Mouse (Mus musculus): ENCODE measurements at regions not wholly inside any gene's neighbourhood (a gene's known extent, or its start where the extent isn't known, plus 50 kb on each side); places are given as distances from the start of the nearest gene placed in this dataset.
A peak's percentile ranks its signal among the peaks of the same experiment; 100 is the strongest.

DNA sequence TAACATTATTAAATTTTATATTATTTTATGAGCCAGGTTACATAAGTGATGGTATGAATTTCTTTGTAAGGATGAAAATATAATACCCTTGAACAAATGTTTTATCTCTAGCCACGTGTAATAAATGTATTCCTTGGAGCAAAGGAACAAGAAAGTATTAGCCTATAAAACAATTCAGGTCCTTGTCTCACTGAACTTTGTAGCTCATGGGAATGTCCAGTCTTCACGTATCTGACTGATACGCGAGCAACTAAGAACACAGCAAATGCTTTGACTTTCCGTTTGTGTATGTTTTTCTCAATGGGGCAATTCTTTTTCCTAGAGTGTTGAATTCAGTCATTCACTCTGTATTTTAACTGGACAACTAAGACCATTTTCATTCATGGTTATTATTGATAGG lies 216.9 kb upstream of the Mettl25 start:
- intact Hi-C loops (cut with DNase I), result no loop called here
- DNase-seq (ENCODE audit: low spot score in 2 of 2), result no peak

DNA sequence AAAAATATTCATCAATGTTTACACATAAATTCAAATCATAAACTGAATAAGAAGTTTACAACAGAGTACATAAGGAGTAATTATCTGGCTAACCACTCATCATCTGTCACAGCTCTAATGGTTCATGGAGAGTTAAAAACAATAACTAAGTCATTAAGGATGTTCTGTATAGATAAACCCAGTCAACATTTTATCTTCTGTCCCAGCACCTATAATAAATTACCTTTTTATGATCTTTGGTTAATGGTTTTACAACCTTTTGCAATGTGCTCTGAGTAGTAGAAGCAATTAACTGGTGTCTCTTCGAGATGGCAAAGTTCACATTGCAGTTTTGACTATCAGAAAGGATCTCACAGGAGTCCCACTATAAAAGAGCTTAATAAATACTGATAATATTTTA lies 197.3 kb upstream of the Mettl25 start:
- DNase-seq (ENCODE audit: low spot score in 2 of 2), result no peak
- intact Hi-C loops (cut with DNase I), result no loop called here

DNA sequence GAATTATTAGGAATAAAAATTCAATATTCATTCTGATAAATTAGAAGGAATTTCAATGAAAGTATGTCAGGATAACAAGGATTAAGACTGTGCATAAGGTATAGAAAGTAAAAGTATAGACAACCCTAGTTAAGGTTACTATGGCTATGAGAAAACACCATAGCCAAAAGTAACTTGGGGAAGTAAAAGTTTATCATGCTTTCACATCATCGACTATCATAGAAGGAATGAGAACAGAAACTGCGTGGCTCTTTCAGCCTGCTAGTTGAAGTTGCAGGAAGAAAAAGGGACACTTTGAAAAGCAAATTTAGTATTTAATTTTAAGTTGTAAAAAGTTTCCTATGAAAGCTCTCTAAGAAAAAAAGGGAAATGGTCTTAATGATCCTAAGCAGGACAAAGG lies 196.9 kb upstream of the Mettl25 start:
- DNase-seq (ENCODE audit: low spot score in 2 of 2), result no peak
- intact Hi-C loops (cut with DNase I), result no loop called here

DNA sequence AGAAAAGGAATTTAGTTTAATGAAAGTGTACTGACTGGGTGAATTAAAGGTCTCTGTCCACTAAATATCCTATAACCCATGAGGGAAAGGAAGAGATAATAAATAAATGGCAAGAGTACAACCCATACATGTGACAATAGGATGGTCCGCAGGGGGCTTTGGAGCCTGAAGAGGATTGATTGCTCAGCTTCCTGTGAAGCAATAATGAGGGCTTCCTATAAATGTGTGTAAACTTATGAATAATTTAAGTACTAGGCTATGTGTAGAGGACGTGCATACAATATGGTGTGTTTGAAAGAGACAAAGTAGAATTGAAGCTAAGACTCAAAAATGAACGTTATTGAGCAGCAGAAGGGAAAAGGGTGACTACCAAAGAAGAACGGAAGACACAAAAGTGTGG lies 192.2 kb upstream of the Mettl25 start:
- no peak for DNase-seq (ENCODE audit: low spot score in 2 of 2)
- intact Hi-C loops (cut with DNase I), result no loop called here

DNA sequence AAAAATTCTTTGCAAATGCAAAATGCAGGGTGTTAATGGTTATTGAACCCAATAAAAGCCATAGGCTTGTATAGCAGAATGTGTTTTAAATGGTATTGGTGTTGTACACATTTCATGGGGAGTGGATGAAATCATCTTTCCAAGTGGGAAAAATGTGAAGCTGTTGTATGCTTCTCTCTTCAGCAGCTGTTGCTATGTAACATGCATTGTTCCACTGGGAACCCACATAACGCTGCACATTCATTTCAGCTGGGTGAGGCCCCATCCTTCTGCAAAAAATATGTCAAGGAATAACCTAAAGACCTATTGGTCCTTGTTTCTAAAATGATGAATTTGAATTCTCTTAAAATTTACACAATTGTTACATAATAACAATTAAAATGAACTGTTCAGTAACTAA lies 183.5 kb upstream of the Mettl25 start:
- intact Hi-C loops (cut with DNase I), result no loop called here
- no peak for DNase-seq (ENCODE audit: low spot score in 2 of 2)

DNA sequence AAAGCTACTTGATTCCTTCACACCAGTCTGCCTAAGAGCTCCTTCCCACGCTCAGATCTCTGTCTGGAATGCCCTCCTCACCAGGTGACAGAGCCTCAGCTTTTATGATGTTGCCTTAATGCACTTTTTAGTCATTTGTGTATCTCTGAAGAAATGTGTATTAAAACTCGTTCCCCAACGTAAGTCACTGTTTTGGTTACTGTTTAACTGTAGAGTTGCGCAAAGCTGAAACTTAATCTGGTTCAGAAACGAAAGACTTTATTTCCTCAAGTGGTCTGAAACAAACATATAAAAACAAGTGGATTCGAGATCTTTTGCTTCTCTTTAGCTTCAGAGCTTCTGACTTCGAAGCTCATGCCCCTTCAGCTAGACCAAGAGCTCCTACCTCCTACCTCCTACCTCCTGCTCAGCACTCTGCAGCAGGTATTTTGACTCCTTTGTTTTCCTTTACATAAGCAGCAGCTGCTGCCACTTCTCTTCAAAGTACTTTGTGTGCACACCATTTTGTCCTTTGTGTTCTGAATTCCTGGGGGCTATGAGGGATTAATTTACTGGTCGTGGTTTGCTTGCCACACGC lies 182.5 kb upstream of the Mettl25 start:
- intact Hi-C loops (cut with DNase I), result no loop called here
- no peak for DNase-seq (ENCODE audit: low spot score in 2 of 2)

DNA sequence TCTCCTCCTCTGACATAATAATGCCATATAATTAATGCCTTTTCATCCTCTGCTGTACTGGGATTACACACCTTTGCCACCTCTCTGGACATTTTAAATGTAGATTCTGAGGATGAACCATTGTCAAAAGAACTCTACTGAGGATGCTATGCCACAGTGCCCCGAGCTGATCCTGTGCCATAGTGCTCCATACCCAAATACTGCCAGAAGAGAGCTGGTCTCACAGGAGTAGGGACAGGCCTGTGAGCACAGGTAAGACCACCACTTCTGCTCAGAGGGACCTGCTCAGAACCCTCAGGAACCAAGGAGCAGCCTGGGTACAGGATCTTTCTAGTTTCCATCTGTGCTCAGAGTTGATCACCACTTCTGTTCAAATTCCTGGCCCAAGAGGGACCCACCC lies 174.8 kb upstream of the Mettl25 start:
- intact Hi-C loops (cut with DNase I), result no loop called here
- no peak for DNase-seq (ENCODE audit: low spot score in 2 of 2)

DNA sequence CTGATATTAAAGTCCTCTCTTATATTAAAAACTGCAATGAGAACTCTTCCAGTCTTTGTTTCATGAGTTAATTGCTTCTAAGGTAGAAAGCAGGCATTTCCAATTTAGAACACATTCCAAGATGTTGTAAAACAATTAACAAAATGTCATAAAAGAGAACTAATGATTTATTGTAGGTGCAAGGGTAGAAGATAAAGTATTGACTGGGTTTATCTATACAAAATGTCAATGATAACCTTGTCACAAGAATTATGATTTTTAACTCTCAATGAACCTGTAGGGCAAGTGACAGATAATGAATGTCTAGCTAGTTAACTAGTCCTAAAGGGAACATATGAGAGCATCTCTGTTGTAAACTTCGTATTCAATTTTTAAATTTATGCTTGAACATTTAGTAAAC lies 174.3 kb upstream of the Mettl25 start:
- no peak for DNase-seq (ENCODE audit: low spot score in 2 of 2)
- intact Hi-C loops (cut with DNase I), result no loop called here

DNA sequence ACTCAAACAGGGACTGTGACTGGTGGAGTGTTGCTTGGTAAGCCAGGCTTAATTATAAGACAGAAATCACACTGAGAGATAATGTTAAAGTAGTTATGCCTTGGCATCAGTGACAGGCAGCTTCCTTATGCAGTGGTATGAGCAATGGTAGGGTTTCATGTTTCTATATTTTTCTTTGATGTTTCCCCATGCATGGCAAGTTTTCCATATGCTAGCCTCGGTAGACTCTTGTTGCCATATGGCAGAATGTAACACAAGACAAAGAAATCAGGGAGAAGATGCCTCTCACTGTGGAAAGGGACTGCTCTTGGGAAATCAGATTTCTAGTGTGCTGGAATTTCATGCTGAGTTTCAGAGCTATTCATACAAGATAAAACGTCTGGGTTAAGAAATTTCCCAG lies 169.0 kb upstream of the Mettl25 start:
- peak in 1 of 2 experiments; percentile 5 for DNase-seq (ENCODE audit: low spot score in 2 of 2)
- intact Hi-C loops (cut with DNase I), result no loop called here

DNA sequence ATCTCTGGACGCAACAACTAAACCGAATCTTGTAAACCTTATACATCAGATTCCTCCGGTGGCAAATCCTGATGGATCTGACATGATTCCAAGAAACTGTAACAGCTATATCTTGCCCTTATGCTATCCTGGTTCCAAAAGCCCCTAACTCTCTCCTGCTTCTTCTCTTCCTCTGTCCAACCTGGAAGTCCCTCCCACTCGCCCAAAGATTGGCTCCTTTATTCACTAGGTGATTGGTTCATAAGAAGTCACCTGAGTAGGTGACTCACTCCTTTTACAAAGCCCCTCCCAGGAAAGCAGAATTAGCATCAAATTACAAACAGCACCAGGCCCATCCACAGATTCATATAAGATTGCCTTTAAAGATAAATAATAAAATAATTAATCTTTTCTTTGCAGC lies 166.2 kb upstream of the Mettl25 start:
- DNase-seq (ENCODE audit: low spot score in 2 of 2), result no peak
- intact Hi-C loops (cut with DNase I), result no loop called here

DNA sequence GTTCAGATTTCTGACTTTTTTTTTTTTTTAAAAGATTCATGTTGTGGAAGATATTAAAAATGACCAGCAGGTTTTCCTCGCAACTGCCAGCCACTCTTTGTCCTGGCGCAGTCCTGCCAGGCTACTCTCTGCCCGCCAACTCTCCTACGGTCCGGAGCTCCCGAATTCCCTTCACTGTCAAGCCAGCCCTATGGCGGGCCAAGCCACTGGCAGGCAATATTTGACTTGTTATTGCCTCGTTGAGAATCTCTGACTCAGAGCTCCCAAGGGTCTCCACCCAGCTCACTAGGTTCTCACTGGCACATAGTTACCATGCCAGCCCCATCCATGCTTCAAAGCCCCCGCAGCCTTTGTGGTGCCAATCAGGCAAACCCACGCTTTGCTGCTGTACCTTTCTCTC lies 165.7 kb upstream of the Mettl25 start:
- intact Hi-C loops (cut with DNase I), result no loop called here
- DNase-seq (ENCODE audit: low spot score in 2 of 2), result no peak

DNA sequence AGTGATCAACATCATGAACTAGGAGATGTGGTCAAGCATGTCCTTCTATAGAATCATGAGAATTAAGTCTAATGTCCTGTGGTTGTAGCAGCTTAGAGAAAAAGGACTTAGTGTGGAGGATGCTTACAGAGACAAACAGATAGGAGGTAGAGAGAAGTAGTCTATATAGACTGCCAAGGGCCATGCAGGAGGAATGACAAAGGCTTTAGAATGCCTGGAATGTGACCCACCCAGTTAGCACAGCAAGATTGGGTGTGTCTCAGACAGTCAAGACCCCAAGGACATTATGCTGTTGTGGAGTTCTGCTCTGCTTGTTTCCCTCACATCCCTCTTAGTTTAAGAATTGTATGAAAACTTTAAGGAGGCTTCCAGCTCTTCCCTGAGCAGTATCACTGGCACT lies 164.9 kb upstream of the Mettl25 start:
- DNase-seq (ENCODE audit: low spot score in 2 of 2), result no peak
- intact Hi-C loops (cut with DNase I), result no loop called here

DNA sequence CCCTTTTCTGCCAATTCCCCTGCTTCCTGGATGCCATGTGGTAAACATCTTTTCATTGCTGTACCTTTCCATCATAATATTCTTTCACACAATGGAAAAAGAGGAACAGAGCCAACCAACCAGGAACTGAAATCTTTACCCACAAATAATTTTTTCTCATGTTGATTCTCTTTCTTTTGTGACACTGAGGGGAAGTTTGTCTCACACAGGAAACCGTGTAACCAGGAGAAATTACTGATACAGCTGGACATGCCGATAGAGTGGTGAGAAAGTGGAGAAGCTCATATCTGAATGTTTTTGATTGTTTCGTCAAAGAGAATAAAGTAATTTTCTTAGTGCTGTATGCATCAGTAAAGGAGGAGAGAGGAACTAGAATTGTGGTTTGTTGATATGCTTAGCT lies 116.3 kb upstream of the Mettl25 start:
- intact Hi-C loops (cut with DNase I), result no loop called here
- no peak for DNase-seq (ENCODE audit: low spot score in 2 of 2)

DNA sequence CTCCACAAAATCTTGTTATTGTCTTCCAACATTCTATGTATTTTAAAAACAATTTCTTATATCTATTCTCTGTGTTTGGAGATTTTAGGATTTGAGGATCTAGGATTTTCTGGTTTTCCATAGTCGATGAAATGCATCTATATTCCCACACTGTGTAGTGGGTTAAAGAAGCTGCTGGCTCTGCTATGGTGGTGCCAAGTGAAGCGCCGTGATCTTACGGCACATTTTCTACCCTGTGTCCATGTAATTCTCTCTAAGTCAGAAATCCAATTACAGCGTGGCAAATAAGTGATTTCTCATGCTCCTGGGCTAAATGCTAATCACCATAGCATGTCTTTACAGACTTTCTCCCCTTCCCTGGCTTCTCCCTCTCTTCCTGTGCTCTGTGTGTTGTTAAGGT lies 92.1 kb upstream of the Mettl25 start:
- intact Hi-C loops (cut with DNase I), result no loop called here
- DNase-seq (ENCODE audit: low spot score in 2 of 2), result no peak

DNA sequence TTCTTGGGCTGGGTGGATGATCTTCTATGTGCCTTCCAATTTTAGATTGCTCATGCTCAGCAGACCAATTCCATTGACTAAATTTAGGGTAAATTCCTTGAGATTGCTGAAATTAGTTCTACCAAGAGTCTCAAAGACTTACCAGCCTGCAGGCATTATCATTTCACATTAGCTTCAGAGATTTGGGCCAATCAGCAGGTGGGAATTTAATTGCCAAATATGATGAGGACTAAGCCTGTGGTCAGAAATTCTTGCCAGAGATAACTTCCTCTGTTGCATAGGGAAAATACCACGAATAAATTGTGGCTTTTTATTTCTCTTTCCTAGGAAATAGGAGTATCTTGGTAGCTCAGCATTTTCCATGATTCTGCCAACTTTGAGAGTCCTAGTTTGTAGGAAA lies 91.6 kb upstream of the Mettl25 start:
- DNase-seq (ENCODE audit: low spot score in 2 of 2), result no peak
- intact Hi-C loops (cut with DNase I), result no loop called here

DNA sequence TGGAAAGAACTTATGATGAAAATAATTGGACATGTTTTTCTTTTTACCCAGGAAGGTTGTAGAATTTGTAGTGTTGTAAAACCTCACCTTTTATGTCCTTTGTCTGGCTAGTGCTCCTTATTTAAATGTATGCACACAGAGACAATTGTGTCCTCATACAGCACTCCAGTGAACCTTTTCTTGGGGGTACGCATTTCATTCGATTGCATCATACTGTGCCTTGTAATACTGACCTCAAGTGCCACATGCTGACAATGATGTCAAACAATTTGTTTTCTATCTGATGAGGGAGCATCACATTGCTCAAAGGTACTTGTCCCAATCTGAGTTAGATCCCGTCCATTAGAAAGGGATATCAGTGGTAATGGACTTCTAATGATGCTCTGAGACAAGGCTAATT lies 86.4 kb upstream of the Mettl25 start:
- DNase-seq (ENCODE audit: low spot score in 2 of 2), result no peak
- intact Hi-C loops (cut with DNase I), result no loop called here

DNA sequence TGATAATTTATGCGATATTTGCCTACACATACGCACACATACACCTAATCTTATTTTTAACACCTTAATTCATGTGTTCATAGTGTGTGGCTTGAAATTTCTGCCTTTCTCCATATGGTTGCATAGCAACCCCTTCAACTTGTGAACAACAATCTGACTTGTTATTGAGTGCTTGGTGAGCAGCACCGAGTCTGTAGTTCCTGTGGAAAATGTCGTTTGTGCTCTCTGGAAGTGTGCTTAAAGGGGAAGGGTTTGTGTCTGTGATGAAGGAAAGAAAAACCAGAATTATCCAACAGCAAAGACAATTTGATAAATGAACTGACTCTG lies 85.7 kb upstream of the Mettl25 start:
- DNase-seq (ENCODE audit: low spot score in 2 of 2), result no peak
- intact Hi-C loops (cut with DNase I), result no loop called here

DNA sequence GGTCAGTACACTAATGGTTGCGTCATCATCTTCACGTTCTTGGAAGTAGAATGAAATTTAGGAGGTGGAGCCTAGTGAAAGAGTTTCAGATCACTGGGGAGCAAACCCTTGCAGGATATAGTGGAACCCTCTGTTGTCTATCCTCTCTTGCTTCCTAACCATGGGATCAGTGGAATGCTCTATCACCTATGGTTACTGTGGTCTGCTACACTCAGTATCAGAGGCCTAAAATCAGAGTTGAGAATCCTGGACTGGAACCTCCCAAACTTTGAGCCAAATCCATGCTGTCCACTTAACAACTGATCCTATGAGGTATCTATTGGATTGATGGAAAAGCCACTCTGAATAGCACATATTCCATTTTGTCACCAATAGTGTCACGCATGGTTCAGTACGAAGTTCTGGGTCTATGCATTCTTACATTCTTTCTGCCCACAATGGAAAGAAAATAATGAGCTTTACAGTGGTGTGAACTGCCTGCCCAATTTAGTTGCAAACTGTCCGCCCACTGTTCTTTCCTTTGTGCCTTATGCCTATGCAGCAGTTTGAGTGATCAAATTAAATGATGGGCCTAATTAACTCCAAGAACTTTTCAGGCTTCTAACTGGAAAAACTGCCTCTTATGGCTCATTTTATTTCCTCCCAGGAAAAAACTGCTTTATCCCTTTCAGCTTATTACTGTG lies 85.2 kb upstream of the Mettl25 start:
- DNase-seq (ENCODE audit: low spot score in 2 of 2), result peak; percentile 13 to 23
- intact Hi-C loops (cut with DNase I), result no loop called here

DNA sequence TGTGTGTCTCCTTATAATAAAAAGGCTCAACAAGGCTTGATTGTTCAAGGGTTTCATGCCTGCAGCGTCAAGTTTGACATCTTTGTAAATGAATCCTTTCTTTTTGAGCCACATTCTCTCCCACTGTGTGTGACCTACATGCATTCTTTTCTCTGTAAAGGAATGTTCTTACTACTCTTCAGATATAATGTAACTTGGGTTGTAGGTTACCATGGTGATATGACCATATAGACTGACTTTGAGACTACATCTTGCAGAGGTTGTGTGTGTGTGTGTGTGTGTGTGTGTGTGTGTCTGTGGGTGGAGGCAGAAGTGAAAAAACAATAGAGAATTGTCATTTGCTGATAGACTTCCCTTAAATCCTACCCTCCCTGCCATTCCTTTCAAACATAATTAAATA lies 58.5 kb upstream of the Mettl25 start:
- DNase-seq (ENCODE audit: low spot score in 2 of 2), result no peak
- intact Hi-C loops (cut with DNase I), result no loop called here

DNA sequence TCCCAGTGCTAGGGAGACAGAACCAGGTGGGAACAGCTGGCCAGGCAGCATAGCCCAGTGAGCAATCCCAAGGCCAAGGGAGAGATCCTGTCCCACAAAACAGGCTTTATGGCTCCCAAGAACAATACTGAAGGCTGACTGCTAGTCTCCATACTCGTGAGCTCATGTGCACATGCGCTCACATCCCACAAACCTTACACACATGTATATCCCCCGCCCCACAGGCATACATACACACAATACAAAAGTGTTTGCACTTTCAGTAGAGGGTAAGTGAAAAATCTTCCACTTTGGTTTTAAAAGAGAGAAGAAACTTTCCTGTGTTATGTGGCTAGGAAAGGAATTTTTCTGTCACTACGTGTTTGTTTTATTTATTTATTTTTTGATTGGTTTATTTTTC lies 58.0 kb upstream of the Mettl25 start:
- no peak for DNase-seq (ENCODE audit: low spot score in 2 of 2)
- intact Hi-C loops (cut with DNase I), result no loop called here

Measured in left cerebral cortex, postnatal 36 days (tissue).